Mouse (Mus musculus): ENCODE results near the gene Thoc6. TPM values are rescaled to one million over a fixed set of nuclear protein-coding genes. Genes with fewer than 3 reads are reported as not detected.

The Thoc6 gene
- polyA plus RNA-seq (2014; fragmentation: Illumina TruSeq; extraction: RNeasy Lipid Tissue Mini Kit (QIAGEN cat#74804); ENCODE audit: low read depth, low replicate concordance): 3.1 TPM

DNA sequence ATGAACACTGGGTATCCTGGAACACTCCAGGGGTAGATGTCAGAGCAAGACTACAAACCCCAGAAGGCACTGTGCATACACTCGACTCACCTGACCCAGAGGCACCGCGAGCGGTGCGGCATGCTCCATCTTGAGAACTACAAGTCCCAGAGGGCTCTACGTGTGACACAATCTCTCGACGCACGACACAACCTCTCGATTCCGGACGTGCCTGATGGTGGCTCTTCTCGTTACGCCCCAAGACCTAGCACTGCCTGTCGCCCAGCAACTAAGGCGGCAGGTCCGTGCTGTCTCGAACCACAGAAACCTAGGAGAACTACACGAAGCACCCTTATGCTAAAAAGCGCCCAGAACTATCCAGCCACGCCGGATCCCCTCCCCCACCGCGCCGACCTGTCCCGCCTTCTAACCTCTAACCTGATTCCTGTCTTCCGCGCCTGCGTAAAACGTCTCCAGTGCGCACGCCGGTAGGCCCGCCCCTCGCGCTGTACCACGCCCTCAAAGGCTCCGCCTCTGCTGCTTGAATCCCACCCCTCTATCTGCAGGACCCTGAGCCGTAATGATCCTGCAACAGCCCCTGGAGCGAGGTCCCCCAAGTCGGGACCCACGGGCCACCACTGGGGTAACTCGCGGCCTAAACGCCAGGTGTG, at the start of gene Thoc6, which contains the start of gene Hcfc1r1:
TSS of gene Thoc6 (minus strand) at position 459 of the 650 bp plus-strand sequence.
TSS of gene Hcfc1r1 (plus strand) at position 173 of the 650 bp plus-strand sequence.

GRCm38 (mm10) chr17:23722376-23723125, 48.9 kb upstream of the Thoc6 start, which contains the start of gene 1520401A03Rik:
Gene 1520401A03Rik (minus strand): TSS chr17:23722783.

GRCm38 (mm10) chr17:23683856-23684672, 10.4 kb upstream of the Thoc6 start, which contains the start of gene Cldn9:
Gene Cldn9 (minus strand): TSS chr17:23684026.

GRCm38 (mm10) chr17:23679127-23679835, 5.6 kb upstream of the Thoc6 start, which contains the start of gene Cldn6:
Gene Cldn6 (plus strand): TSS chr17:23679249.

GRCm38 (mm10) chr17:23677236-23677679, 3.6 kb upstream of the Thoc6 start, which contains the start of gene Tnfrsf12a:
Gene Tnfrsf12a (minus strand): TSS chr17:23677468.

DNA sequence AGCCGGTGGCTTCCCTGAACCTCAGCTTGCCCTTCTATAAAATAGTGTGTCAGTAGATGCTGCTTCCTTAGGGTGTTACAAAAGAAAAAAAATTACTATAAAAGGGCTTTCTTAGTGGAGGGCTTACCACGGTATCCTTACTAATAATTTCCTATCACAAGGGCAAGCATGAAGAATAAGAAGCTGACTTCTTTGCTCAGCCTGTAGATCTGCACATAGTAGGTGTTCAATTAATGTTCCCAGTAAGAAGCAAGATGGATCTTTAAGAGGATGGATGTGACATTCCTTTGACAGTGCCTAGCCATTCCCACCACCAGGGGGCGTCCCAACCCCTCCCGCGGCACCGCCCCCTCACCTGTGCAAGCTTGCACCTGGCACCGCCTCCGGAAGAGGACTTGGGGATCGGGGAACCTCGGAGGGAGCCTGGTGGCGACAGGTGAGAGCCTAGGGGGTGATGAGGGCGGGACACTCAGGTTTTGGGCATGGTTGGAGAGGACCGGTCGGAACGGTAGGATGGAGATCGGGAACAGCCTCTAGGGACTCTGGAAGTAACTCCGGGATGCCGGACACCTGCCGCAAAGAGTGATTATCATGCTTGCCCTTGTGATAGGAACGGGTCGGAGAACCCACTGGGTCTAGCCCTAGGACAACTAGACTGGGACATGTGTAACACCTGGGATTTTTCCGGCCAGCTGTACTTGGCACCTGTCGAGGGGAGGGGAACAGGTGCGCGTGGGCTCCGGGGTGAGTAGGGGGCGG, 13.4 kb downstream of the Thoc6 start, which contains the start of gene Bicdl2:
TSS of gene Bicdl2 (plus strand) at position 390 of the 759 bp plus-strand sequence.

DNA sequence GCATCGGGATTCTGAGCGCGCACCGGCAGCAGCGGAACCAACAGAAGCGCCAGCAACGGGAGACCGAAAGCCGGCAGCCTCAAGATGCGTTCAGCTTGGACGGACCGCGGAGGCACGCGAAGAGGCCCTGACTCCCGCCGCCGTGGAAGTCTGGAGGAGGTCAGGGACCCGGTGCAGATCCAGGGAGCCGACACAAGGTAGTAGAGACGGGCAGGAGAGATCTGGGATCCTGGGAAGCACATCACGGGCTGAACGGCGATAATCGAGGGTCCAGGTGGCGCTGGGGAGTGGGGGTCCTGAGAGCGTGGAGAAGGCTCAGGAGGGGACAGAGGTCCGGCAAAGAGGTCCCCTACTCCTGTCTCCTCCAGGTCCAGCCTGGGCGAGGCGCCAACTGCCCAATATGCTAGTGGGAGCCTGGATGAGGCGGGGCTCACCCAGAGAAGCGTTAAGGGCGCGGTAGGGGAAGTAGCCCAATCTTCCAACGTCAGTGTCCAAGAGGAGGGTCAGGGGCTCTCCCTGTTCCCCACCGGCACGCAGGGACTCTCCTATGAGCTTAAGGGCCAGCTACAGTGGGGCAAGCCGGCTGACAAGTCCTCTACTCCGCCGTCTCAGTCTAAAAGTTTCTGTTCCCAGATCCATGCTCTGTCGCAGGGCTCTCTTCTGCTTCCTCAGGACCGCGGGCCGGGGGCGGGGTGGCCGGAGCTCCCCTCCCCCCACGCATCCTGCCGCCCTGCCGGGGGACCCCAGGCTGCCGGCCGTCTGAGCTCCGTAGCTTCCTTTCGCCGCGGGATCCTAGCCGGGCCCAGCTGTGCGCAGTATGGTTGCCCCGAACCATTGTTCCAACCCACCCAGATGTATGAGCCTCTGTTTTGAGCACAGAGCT, 28.8 kb downstream of the Thoc6 start, which contains the start of gene Mmp25:
TSS of gene Mmp25 (minus strand) at position 665 of the 883 bp plus-strand sequence.

Other genes starting within 250 kb of the Thoc6 start
- gene Vmn2r117, start 194.2 kb downstream of the Thoc6 start, polyA plus RNA-seq (2014; fragmentation: Illumina TruSeq; extraction: RNeasy Lipid Tissue Mini Kit (QIAGEN cat#74804); ENCODE audit: low read depth, low replicate concordance): not detected
- 0.70 TPM for gene Zfp213, start 109.6 kb downstream of the Thoc6 start, polyA plus RNA-seq (2014; fragmentation: Illumina TruSeq; extraction: RNeasy Lipid Tissue Mini Kit (QIAGEN cat#74804); ENCODE audit: low read depth, low replicate concordance)
- gene Zfp13, start 74.4 kb downstream of the Thoc6 start, polyA plus RNA-seq (2014; fragmentation: Illumina TruSeq; extraction: RNeasy Lipid Tissue Mini Kit (QIAGEN cat#74804); ENCODE audit: low read depth, low replicate concordance): not detected
- gene Zscan10, start 73.0 kb downstream of the Thoc6 start, polyA plus RNA-seq (2014; fragmentation: Illumina TruSeq; extraction: RNeasy Lipid Tissue Mini Kit (QIAGEN cat#74804); ENCODE audit: low read depth, low replicate concordance): not detected
- not detected for gene Mmp25, start 28.6 kb downstream of the Thoc6 start, polyA plus RNA-seq (2014; fragmentation: Illumina TruSeq; extraction: RNeasy Lipid Tissue Mini Kit (QIAGEN cat#74804); ENCODE audit: low read depth, low replicate concordance)
- gene Bicdl2, start 13.4 kb downstream of the Thoc6 start, polyA plus RNA-seq (2014; fragmentation: Illumina TruSeq; extraction: RNeasy Lipid Tissue Mini Kit (QIAGEN cat#74804); ENCODE audit: low read depth, low replicate concordance): not detected
- gene Hcfc1r1, start 286 bp downstream of the Thoc6 start, polyA plus RNA-seq (2014; fragmentation: Illumina TruSeq; extraction: RNeasy Lipid Tissue Mini Kit (QIAGEN cat#74804); ENCODE audit: low read depth, low replicate concordance): 11.7 TPM
- gene Tnfrsf12a, start 3.6 kb upstream of the Thoc6 start, polyA plus RNA-seq (2014; fragmentation: Illumina TruSeq; extraction: RNeasy Lipid Tissue Mini Kit (QIAGEN cat#74804); ENCODE audit: low read depth, low replicate concordance): 4.1 TPM
- not detected for gene Cldn6, start 5.4 kb upstream of the Thoc6 start, polyA plus RNA-seq (2014; fragmentation: Illumina TruSeq; extraction: RNeasy Lipid Tissue Mini Kit (QIAGEN cat#74804); ENCODE audit: low read depth, low replicate concordance)
- not detected for gene Cldn9, start 10.1 kb upstream of the Thoc6 start, polyA plus RNA-seq (2014; fragmentation: Illumina TruSeq; extraction: RNeasy Lipid Tissue Mini Kit (QIAGEN cat#74804); ENCODE audit: low read depth, low replicate concordance)
- gene 1520401A03Rik, start 48.9 kb upstream of the Thoc6 start, polyA plus RNA-seq (2014; fragmentation: Illumina TruSeq; extraction: RNeasy Lipid Tissue Mini Kit (QIAGEN cat#74804); ENCODE audit: low read depth, low replicate concordance): 0.58 TPM
- gene Pkmyt1, start 52.5 kb upstream of the Thoc6 start, polyA plus RNA-seq (2014; fragmentation: Illumina TruSeq; extraction: RNeasy Lipid Tissue Mini Kit (QIAGEN cat#74804); ENCODE audit: low read depth, low replicate concordance): not detected
- gene Paqr4, start 67.0 kb upstream of the Thoc6 start, polyA plus RNA-seq (2014; fragmentation: Illumina TruSeq; extraction: RNeasy Lipid Tissue Mini Kit (QIAGEN cat#74804); ENCODE audit: low read depth, low replicate concordance): 3.3 TPM
- not detected for gene Kremen2, start 72.0 kb upstream of the Thoc6 start, polyA plus RNA-seq (2014; fragmentation: Illumina TruSeq; extraction: RNeasy Lipid Tissue Mini Kit (QIAGEN cat#74804); ENCODE audit: low read depth, low replicate concordance)
- 1.2 TPM for gene Flywch1, start 97.7 kb upstream of the Thoc6 start, polyA plus RNA-seq (2014; fragmentation: Illumina TruSeq; extraction: RNeasy Lipid Tissue Mini Kit (QIAGEN cat#74804); ENCODE audit: low read depth, low replicate concordance)
- 1.0 TPM for gene Flywch2, start 112.2 kb upstream of the Thoc6 start, polyA plus RNA-seq (2014; fragmentation: Illumina TruSeq; extraction: RNeasy Lipid Tissue Mini Kit (QIAGEN cat#74804); ENCODE audit: low read depth, low replicate concordance)
- 189 TPM for gene Srrm2, start 116.7 kb upstream of the Thoc6 start, polyA plus RNA-seq (2014; fragmentation: Illumina TruSeq; extraction: RNeasy Lipid Tissue Mini Kit (QIAGEN cat#74804); ENCODE audit: low read depth, low replicate concordance)
- gene Elob, start 155.3 kb upstream of the Thoc6 start, polyA plus RNA-seq (2014; fragmentation: Illumina TruSeq; extraction: RNeasy Lipid Tissue Mini Kit (QIAGEN cat#74804); ENCODE audit: low read depth, low replicate concordance): 32.6 TPM
- not detected for gene Prss33, start 162.2 kb upstream of the Thoc6 start, polyA plus RNA-seq (2014; fragmentation: Illumina TruSeq; extraction: RNeasy Lipid Tissue Mini Kit (QIAGEN cat#74804); ENCODE audit: low read depth, low replicate concordance)
- gene Prss32, start 170.0 kb upstream of the Thoc6 start, polyA plus RNA-seq (2014; fragmentation: Illumina TruSeq; extraction: RNeasy Lipid Tissue Mini Kit (QIAGEN cat#74804); ENCODE audit: low read depth, low replicate concordance): not detected
- gene Prss41, start 170.3 kb upstream of the Thoc6 start, polyA plus RNA-seq (2014; fragmentation: Illumina TruSeq; extraction: RNeasy Lipid Tissue Mini Kit (QIAGEN cat#74804); ENCODE audit: low read depth, low replicate concordance): not detected
- not detected for gene Prss21, start 194.2 kb upstream of the Thoc6 start, polyA plus RNA-seq (2014; fragmentation: Illumina TruSeq; extraction: RNeasy Lipid Tissue Mini Kit (QIAGEN cat#74804); ENCODE audit: low read depth, low replicate concordance)
- not detected for gene Dcpp1, start 207.0 kb upstream of the Thoc6 start, polyA plus RNA-seq (2014; fragmentation: Illumina TruSeq; extraction: RNeasy Lipid Tissue Mini Kit (QIAGEN cat#74804); ENCODE audit: low read depth, low replicate concordance)
- gene Dcpp2, start 207.0 kb upstream of the Thoc6 start, polyA plus RNA-seq (2014; fragmentation: Illumina TruSeq; extraction: RNeasy Lipid Tissue Mini Kit (QIAGEN cat#74804); ENCODE audit: low read depth, low replicate concordance): not detected
- gene Dcpp3, start 243.6 kb upstream of the Thoc6 start, polyA plus RNA-seq (2014; fragmentation: Illumina TruSeq; extraction: RNeasy Lipid Tissue Mini Kit (QIAGEN cat#74804); ENCODE audit: low read depth, low replicate concordance): not detected